Mouse (Mus musculus) right cerebral cortex, adult 2 months (tissue): Measurements from ENCODE around the gene Tspan13.
A peak's percentile ranks its signal among the peaks of the same experiment; 100 is the strongest.

Source experiments
- DNase-seq, 2 experiments: peaks; one replicate each; pipeline ENCODE4 v3.0.0; 2021 to 2022; ENCODE audit warnings: low spot score in 2 of 2

Gene Tspan13

DNA sequence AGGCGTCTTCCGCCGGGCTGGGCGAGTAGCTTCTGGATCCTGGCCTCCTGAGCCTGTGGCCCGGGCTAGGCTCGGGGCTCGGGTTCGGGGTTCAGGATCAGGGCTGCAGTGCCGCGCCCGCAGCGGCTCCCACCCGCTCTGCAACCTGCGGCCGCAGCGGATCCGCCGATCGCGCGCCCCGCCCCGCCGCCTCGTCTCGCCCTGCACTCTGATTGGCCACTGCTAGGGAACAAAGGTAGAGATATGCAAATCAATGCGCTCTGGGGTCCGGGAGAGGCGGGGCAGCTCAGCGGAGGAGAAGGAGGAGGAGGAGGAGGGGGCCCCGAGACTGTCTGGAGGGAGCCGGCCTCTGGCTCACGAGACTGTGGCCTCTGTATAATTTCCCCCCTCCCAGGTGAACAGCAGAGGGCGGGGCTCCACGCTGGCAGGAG is at the start of gene Tspan13:
Tspan13 (minus strand) TSS at position 153 of the 431 bp plus-strand sequence.
- peak; percentile 89 to 92 for DNase-seq

DNA sequence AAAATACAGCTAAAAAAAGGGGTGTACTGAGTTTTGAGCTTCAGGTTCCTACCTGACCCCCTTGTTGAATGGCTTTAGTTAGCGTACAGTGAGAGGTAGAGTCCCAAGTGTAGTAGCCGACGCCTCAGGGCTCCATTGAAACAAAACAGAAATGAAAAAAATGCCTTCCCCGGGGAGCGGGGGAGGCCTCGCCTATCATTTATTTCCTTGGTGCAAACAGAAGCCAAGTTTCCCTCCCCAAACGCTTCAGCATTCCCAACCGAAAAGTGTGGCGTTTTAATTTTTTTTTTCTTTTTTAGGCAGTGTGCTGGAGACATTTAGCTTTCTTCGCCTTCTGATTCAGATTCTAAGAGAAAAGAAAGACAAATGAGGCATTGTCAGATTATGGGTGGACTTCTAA is 49.7 kb upstream of the Tspan13 start:
- peak in 1 of 2 experiments; percentile 14 for DNase-seq

DNA sequence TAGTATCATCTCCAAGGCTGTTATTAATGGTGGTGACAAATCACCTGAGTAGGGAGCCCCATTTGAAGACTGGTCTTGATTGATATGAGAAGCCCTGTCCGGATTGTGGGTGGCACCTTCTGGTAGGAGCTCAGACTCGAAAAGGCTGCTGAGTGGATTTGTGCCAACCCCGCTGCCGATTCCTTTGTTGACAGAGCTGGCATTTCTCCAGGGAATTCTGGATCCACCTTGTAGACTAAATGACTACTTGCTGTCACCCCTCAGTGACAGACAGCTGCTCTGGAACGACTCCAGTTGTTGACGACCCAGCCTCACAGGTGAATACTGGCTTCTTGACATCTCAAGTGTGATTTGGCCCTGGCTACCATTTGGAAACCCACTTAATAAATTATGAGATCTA is 46.9 kb upstream of the Tspan13 start:
- no peak for DNase-seq

DNA sequence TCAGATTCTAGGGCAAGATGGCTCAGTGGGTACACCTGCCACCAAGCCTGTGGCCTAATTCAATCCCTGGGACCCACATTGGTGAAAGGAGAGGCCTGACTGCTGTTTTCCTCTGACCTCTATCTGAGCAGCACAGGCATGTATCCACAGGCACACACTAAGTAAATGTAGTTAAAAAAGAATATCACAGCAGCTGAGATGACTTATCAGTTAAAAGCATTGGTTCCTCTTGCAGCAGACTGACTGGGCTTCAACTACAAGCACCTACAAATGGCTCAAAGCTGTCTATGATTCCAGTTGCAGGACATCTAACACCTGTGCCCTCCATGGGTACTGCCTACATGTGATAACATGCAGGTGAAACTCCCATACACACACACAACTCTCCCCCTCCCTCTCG is 46.5 kb upstream of the Tspan13 start:
- no peak for DNase-seq

DNA sequence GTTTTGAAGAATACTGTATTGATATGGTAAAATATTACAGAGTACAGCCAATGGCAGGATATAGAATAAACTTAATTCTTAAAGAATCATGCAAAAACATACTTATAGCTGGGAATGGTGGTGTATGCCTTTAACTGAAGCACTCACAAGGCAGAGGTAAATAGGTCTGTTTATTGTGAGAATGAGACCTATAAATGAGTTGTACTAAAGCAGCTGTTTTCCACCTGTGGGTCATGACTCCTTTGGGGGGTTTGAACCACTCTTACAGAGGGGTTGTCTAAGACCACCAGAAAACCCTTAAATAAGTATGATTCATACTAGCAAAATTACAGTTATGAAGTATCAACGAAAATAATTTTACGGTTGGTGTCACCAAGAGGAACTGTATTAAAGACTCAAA is 43.1 kb upstream of the Tspan13 start:
- DNase-seq: no peak

DNA sequence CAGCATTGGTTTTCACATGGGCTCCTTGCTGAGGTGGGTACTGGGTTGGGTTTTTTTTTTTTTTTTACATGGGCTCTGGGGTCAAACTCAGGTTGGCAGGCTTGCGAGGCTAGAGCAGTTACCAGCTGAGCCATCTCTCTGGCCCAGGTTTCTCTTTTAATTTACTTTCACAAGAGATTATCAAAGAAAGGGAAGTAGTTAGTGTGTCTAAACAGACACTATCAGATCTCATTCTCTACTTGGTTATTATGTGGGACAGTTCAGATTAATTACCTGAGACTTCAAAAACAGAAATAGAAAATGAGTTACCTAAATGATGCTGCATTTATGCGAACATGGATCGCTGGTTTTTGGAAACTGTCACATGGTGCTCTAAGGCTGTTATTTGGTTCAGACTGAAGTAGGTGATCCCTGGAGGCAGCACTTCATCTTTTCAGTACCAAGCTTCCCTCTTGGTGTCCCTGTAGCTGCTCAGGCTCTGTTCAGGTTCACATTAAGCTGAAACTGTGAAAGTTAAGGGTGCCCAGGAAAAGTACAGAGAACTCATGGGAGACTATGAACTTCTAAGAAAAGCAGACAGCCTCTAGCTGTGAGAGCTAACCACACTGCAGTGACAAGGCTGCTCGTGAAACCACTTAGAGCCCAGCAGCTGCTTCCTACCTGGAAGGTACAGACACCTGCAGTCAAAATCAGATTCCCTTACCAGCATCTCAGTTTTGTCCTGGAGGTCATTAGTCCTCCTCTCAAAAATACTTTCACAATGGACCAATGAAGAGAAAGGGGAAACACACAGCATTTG is 36.0 kb upstream of the Tspan13 start:
- no peak for DNase-seq

DNA sequence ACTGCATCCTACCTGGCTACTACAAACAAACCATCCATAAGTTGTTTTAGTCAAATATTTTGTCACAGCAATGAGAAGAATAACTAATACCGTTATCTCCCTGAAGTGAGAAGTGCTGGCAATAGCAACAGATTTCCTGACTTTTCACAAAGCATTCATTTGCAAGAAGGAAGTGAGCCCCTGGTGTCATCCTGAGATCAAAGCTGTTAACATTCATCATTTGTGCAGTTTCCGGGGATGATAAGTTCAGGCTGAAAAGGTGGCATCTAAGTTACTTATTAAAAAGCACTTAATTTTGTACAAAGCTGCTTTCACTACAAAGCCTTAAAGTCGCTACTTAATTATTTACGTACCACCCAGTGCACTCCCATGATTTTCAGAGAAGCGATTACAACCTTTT is 30.6 kb upstream of the Tspan13 start:
- no peak for DNase-seq

DNA sequence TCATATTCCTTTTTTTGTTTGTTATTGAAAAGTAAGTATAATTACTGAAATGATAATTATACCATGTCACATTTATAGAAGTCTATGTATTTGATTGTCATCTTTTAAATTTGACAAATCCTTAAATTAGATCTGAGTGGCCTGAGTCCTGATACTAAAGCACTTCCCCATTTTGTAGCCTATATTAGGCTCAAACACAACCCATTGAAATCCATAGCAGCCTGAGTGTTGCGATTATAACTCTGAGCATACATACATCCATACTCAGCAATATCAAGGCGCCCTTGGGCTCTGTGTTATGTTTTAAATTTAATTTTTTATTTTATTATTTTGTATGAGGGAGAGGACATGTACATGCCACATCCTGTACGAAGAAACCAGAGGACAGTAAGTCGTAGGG is 27.9 kb upstream of the Tspan13 start:
- DNase-seq: no peak

DNA sequence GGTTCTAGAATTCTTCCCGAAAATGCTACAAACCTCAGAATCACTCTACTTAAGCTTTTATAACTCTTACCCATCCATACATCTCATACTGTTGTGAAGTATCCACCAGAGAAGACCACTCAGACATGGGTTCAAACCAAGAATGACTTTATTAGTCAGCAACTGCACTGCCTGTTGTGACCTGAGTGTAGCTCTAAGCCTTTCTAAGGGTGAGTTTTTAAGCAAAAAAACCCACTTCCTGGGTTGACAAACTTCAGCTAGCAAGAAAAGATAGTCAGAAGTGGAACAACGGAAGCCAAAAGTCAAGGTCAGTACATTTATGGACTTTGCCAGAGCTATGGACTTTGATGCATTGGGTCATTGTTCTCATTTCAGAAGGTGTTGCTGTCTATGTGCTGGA is 25.2 kb upstream of the Tspan13 start:
- DNase-seq: no peak

DNA sequence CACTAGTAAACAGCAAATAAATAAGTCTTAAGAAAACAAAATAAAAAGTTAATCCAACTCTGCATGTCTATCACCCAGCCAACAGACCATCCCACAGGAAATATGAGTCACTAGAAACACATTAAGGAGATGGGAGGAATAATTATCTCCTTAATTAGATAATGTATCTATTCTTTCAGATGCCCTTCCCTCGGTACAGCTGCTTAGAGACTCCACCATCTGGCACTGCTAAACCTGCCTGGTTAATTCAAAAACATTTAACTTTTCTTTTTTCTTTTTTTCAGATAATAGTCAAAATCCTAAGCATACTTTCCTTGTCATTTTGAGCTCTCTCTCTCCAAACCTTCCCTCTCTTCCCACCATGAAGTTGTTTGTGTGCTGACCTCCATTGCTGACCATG is 23.6 kb upstream of the Tspan13 start:
- peak; percentile 47 to 56 for DNase-seq

DNA sequence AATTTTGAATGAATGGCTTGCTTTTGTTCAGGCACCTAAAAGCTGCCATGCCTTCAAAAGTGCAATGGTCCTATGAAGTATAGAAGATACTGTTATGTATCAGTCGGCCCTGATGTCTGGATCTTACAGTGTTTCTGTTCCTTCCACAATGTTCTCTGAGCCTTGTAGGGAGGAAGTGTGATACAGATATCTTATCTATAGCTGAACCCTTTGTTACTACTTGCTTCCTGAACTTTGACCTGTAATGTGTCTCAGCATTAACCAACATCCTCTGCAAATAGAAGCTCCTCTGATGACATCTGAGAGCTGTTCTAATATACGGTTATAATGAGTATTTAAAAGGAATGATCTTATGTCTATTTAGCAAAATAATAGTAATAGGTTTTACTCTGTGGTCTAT is 15.4 kb upstream of the Tspan13 start:
- no peak for DNase-seq

DNA sequence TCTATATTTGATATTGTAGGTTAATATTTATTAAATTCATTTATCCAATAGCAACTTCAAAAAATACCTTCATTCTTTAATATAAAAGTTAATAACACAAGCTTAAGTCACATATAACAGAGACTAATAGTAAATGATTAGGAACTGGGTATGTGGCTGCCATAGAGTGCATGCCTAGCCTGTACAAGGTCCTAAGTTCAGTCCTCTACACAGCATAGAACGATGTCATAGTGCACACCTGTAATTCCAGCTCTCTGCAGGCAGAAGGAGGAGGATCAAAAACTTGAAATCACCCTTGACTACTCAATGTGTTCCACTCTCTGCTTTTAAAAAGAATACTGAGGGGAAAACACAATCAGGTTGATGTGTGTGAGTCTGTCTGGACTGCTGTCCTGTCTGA is 8.0 kb upstream of the Tspan13 start:
- DNase-seq: no peak

DNA sequence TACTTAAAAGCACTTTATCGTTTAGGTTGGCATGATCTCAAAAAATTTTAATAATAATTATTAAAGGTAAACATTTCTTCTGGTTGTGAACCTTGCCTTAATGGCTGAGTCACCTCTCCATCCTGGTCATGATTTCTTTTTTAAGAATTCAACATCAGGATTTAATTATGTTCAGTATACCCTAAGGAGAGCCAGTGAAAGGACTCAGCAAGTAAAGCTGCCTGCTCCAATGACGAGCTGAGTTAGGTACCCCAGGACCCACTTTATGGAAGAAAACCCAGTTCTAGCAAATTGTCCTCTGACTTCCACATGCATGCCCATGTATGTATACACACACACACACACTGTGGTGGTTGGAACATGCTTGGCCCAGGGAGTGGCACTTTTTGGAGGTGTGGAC is 5.3 kb upstream of the Tspan13 start:
- no peak for DNase-seq

DNA sequence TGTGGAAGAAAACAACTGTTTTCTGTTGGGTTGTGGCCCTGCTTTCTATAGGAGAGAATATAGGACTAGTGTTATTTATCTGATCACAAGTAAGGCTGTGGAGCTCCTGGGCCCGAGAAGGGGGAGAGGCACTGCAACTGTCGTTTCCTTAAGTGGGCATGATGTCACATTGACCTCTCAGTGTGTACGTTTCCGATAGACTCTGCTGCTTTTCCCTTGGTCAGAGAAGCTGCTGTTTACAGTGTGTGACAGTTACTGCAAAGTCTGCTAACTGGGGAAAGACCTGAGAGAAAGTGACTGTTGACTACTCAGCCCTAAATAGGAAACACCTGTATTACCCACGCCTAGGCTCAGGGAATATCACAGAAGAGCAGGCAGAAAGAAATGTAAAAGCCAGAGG is 3.9 kb upstream of the Tspan13 start:
- no peak for DNase-seq

DNA sequence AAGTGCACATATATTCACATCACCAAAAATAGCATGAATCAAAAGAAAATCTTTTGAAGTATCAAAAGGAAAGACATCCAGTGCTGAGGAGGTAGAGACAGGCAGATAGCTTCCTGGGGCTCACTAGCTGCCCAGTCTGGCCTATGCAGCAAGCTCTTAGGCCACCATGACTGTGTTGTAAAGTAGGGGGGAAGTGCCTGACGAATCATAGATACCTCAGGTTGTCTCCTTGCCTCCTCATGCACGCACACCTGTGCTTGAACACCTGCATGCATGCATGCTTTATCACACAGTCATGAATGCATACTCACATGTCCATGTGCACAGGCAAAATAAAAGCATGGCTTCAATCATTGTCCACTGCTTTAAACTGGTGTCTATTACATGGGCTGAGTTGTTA is 2.4 kb upstream of the Tspan13 start:
- DNase-seq: no peak

DNA sequence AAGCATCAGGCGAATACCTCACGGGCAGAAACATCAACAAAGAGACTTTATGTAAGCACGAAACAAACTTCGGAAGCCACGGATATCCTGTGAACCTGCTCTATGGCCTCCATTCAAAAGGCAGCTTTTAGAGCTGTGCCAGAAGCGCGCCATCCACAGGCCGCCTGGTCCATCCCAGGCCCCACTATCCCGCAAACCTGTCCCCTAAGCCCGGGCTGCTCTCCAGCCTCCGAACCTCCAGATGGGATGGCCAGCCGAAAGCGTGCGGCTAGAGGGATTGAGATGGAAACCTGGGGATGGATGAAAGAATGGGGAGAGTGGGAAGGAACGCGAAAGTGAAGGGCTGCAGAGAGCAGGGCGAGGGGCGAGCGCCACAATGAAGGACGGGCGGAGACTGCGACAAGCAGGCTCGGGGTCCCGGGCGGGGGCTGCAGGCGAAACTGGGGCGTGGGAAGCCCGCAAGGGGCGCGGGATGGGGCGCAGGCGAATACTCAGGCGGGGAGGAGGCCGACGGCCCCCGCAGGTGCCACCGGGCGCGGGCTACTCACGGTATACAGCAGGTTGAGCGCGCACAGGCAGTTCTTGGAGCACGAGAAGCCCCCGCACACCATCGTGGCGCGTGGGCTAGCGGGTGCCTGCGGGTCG is 475 bp downstream of the Tspan13 start:
- peak; percentile 44 to 60 for DNase-seq

DNA sequence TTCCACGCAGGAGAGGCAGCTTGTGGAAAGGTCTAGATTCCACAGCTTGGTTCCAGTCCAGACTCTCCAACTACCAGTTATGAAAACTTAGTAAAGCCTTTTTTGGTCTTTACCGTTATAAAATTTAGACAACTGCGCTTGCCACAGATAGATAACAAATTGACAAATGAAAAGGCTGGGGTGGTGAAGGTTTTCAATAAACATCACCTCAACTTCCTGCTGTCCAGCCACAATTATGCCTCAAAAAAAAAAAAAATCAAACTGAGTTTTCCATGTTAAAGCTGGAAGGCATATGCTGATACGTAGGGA is 1.1 kb downstream of the Tspan13 start:
- no peak for DNase-seq

DNA sequence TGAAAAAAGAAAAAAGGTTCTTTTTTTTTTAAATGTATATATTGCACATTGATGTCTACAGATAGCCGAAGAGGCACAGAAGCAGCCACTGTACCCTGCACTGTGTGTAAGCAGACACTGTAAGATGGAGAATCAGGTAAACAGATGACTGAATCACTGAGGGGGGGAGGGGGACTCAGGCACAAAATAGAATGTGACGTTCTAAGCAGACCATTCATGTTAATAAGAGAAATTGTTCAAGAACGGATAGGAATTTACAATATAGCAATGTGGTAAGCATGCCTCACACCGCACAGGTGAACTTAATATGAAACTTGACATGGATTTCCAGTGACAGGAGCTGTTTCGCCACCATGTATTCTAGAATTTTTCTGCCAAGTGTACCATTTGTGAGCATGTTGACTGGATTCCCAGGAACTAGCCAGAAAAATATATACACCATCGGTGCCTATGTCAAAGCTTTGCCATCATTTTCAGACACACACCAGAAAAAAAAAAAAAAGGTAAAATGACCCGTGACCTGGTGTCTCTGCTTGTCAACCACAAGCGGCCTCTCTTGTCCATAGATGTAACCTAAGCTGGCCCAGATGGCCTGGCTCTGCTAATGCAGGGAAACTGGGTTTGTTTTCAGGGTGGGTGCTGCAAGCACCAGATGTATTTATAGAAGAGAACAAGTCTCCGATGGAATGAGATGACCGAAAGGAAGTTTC is 1.6 kb downstream of the Tspan13 start:
- peak in 1 of 2 experiments; percentile 29 for DNase-seq

DNA sequence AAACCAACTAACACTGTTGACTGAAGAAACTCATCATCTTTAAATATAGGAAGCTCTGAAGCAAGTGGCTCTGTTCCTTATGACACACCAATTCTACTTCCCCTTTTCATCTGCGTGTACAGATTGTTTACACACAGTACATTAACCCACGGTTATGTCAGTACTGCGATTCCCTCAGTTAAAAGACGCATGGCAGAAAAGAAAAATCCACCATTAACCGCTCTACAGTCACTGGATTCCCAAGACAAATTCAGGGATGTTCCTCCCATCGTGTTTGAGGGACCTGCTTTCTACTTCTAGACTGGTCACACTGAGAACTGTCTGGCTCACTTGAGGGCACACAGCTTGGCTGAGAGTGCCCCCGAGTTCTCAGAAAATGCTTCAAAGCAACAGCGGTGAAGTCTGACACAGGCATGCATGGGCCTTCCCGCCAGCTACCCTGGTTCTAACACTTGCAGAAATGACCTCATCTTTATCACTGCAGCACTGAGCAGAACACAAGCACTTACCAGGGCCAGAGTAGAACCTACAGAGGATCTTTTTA is 2.7 kb downstream of the Tspan13 start:
- no peak for DNase-seq

DNA sequence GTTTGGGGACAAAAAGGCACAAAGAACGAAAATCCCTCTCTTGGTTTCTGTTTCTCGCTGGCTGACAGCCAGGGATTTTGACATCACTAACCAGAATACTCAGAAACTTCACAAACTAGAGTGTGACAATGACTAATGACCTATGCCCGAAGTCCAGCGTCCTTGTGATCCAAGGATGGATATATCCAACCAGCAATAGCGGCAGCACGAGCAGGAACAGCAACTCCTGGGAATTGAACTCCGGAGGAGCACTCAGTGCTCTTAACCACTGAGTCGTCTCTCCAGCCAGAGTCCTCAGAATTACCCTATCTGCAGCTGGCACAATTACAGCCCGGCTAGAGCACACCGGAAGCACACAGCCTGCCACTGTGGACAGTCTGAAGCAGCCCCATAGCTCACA is 5.5 kb downstream of the Tspan13 start:
- no peak for DNase-seq

DNA sequence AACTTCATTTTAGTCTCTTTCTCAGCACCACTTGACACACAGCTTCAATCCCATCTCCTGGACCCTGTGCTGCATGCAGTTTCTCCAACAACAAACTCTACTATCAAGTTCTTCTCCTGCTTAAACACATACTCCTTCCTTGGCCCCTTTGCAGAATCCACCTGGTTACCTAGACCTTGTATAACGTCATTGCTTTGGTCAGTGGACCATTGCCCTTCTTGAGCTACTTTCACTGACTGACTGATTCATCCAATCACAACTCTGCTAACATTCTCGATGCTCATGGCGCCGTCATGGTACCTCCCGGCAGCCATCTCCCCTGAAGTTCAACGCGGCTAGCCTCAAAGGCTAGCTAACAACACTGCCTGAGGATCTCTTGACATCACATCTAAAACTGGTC is 6.2 kb downstream of the Tspan13 start:
- no peak for DNase-seq

DNA sequence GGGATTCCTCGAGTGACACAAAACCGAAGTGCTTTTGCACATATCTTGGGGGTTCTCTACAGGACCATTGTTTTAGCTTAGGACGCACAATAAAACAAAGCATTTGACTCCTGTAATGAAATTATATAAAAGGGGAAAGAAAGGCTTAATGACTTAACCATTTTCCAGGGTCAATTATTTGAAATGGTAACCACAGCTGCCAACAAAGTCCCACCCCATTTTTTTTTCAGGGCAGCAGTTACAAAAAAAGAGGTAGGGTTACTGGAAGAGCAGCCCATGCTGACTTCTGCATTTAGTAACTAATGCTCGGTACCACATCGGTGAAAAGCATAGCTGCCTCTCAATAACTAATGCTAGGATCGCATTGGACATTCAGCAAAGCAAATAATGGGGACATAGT is 6.8 kb downstream of the Tspan13 start:
- no peak for DNase-seq

DNA sequence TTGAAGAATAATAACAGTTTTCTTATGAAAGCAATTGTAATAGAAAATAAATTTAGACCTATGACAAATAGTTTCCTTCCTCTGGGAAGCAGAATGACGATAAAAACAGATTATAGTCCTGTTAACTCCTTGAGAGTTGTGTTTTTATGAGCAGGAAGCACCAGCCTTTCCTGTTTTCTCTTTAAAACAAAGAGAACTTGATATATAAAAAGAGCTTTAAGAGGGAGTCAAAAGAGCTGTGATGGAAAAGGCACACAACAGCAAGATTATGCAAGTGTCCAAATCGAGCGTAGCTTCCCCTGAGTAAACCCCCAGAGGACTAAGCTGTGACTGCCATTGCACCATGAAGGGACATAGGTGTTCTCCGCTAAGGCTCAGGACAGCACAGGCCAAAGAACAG is 9.9 kb downstream of the Tspan13 start:
- no peak for DNase-seq
